Mouse (Mus musculus): ENCODE data around the gene Tnfrsf21. TPM values are rescaled to one million over a fixed set of nuclear protein-coding genes. Genes with fewer than 3 reads are reported as not detected.

Tnfrsf21 gene
- polyA plus RNA-seq, 1 experiment from 2014 or later = 44.2 TPM

- Histone ChIP-seq H3K4me3 (no peak overlapping the region), H3K36me3 (no peaks in the 10 kb centered on the region), H3K9me3 (no peaks in the 10 kb centered on the region), H3K9ac (no peak overlapping the region), H3K27ac (no peak overlapping the region), H3K27me3 (no peaks in the 10 kb centered on the region), H3K4me1 (peaks cover 5% of the 10 kb centered on the region; the same call in 1 of the 2 replicates), H3K4me2 (no peak overlapping the region)
- 91% methylated on average over 9 of the region's 9 CpGs for WGBS
- ATAC-seq (ENCODE audit: borderline replicate concordance, extremely low read depth, low FRiP score, low TSS enrichment) = no peak
Observed at GRCm38 (mm10) chr17:43137838-43138237, 121.5 kb downstream of the Tnfrsf21 start.

DNA sequence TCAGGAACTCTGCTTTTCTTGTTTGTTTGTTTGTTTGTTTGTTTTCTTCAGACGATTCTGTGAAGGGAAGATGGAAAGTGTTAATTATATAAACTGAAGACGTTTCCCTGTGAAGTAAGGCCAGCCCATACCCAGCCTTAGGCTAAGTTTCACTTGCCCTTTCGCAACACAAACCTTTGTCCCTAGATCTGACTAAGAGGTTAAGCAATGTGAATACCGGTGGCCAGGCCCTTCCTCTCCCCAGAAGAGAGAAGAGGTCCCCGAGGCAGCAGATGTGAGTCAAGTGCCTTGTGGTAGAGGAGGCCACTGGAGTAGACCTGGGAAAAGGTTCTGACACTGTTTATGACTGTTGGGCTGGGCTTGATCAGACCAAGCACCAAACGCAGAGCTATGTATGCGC, 122.0 kb downstream of the Tnfrsf21 start:
- no peak overlapping the region for H3K27ac ChIP-seq
- H3K36me3 ChIP-seq = no peaks in the 10 kb centered on the region
- H3K27me3 ChIP-seq = no peaks in the 10 kb centered on the region
- no peak overlapping the region for H3K4me2 ChIP-seq
- no peak overlapping the region for H3K9ac ChIP-seq
- H3K4me3 ChIP-seq = no peak overlapping the region
- peaks cover 5% of the 10 kb centered on the region; the same call in 1 of the 2 replicates for H3K4me1 ChIP-seq
- H3K9me3 ChIP-seq = no peaks in the 10 kb centered on the region
- WGBS = 71% methylated on average over 7 of the region's 7 CpGs
- ATAC-seq (ENCODE audit: borderline replicate concordance, extremely low read depth, low FRiP score, low TSS enrichment) = no peak

Other genes with a start within 250 kb of the Tnfrsf21 start
- 28.1 and 29.6 TPM in 2 replicates for gene Cd2ap, start 139.9 kb upstream of the Tnfrsf21 start, polyA plus RNA-seq (2015; fragmentation: Nextera tagmentation; extraction: Ambion mirVana)